Mouse (Mus musculus): ENCODE data around the gene Wdr81. TPM values are rescaled to one million over a fixed set of nuclear protein-coding genes. Genes with fewer than 3 reads are reported as not detected.
"Not testable (repeated sequence)": the region's sequence is repeated elsewhere in the genome, so short reads cannot be mapped to it uniquely, and the experiment has no call there.

The Wdr81 gene
- polyA plus RNA-seq, 1 experiment: 52.1 TPM

DNA sequence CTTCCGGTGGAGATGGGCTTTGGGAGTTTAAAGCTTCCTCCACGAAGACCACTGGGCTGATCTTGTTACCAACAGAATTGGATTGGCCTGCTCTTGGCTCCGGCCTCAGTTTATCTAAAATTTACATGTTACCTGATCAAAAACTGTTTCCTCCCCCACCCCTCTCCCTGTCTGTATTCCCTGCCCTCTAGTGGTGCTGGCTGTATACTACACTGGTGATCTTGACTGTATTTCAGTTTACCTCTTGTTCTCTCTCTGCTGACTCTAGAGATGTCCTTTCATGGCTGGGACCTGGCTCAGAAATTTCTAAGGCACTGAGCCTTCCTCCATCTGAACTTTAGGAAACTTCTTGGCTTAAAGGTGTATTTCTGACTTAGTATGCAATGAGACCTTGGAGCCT is 3.7 kb upstream of the Wdr81 start:
- Histone ChIP-seq H3K27me3 (ENCODE audit: control insufficient read depth, insufficient read depth, low read length) (no peaks in the 10 kb centered on the region), H3K27ac (ENCODE audit: control insufficient read depth, insufficient read depth, low read length) (peak overlapping the region; percentile 86), H3K4me1 (replicated peaks; ENCODE audit: control insufficient read depth, insufficient read depth, low read length) (peaks cover 68% of the 10 kb centered on the region)

GRCm38 (mm10) chr11:75456440-75456871 is 1.9 kb upstream of the Wdr81 start:
- TF ChIP-seq CTCF (IDR thresholded peaks at IDR 0.05; ENCODE audit: borderline replicate concordance, control insufficient read depth, extremely low read depth, insufficient read depth, low read length, poor library complexity): no peak
- DNase-seq: peak; percentile 31
- Histone ChIP-seq H3K36me3 (ENCODE audit: control insufficient read depth, insufficient read depth, low read length) (no peaks in the 10 kb centered on the region), H3K4me1 (replicated peaks; ENCODE audit: control insufficient read depth, insufficient read depth, low read length) (peaks cover 62% of the 10 kb centered on the region), H3K27ac (ENCODE audit: control insufficient read depth, insufficient read depth, low read length) (peak overlapping the region; percentile 93), H3K4me3 (ENCODE audit: control insufficient read depth, insufficient read depth, low read length) (no peak overlapping the region), H3K27me3 (ENCODE audit: control insufficient read depth, insufficient read depth, low read length) (no peaks in the 10 kb centered on the region)
- WGBS: 26% methylated on average over 7 of the region's 7 CpGs

More for the DNA sequence above, 3.7 kb upstream of the Wdr81 start:
- peak; percentile 66 for DNase-seq
- TF ChIP-seq POLR2A (IDR thresholded peaks at IDR 0.05; ENCODE audit: control insufficient read depth, extremely low read depth, insufficient read depth, low read length, poor library complexity) (no peak), CTCF (IDR thresholded peaks at IDR 0.05; ENCODE audit: borderline replicate concordance, control insufficient read depth, extremely low read depth, insufficient read depth, low read length, poor library complexity) (no peak)
- H3K4me3 ChIP-seq (ENCODE audit: control insufficient read depth, insufficient read depth, low read length): no peak overlapping the region
- no peaks in the 10 kb centered on the region for H3K36me3 ChIP-seq (ENCODE audit: control insufficient read depth, insufficient read depth, low read length)
- WGBS: 42% methylated on average over 3 of the region's 3 CpGs

GRCm38 (mm10) chr11:75455971-75456370 is 1.5 kb upstream of the Wdr81 start:
- Histone ChIP-seq H3K4me1 (replicated peaks; ENCODE audit: control insufficient read depth, insufficient read depth, low read length) (peaks cover 62% of the 10 kb centered on the region), H3K27ac (ENCODE audit: control insufficient read depth, insufficient read depth, low read length) (peak overlapping the region; percentile 94)
- DNase-seq; H3K27me3 ChIP-seq (ENCODE audit: control insufficient read depth, insufficient read depth, low read length); H3K4me3 ChIP-seq (ENCODE audit: control insufficient read depth, insufficient read depth, low read length); H3K36me3 ChIP-seq (ENCODE audit: control insufficient read depth, insufficient read depth, low read length): not testable (repeated sequence)
- WGBS: 54% methylated on average over 2 of the region's 2 CpGs

- H3K4me3 ChIP-seq (ENCODE audit: control insufficient read depth, insufficient read depth, low read length): peak overlapping the region; percentile 72
- peaks cover 65% of the 10 kb centered on the region for H3K4me1 ChIP-seq (replicated peaks; ENCODE audit: control insufficient read depth, insufficient read depth, low read length)
- TF ChIP-seq POLR2A (IDR thresholded peaks at IDR 0.05; ENCODE audit: control insufficient read depth, extremely low read depth, insufficient read depth, low read length, poor library complexity): no peak
- no peak for TF ChIP-seq CTCF (IDR thresholded peaks at IDR 0.05; ENCODE audit: borderline replicate concordance, control insufficient read depth, extremely low read depth, insufficient read depth, low read length, poor library complexity)
- 10% methylated on average over 10 of the region's 10 CpGs for WGBS
- no peaks in the 10 kb centered on the region for H3K36me3 ChIP-seq (ENCODE audit: control insufficient read depth, insufficient read depth, low read length)
- H3K27me3 ChIP-seq (ENCODE audit: control insufficient read depth, insufficient read depth, low read length): no peaks in the 10 kb centered on the region
- peak; percentile 24 for DNase-seq
- peak overlapping the region; percentile 94 for H3K27ac ChIP-seq (ENCODE audit: control insufficient read depth, insufficient read depth, low read length)
These were observed 672 bp upstream of the Wdr81 start for GRCm38 (mm10) chr11:75455041-75455736.

DNA sequence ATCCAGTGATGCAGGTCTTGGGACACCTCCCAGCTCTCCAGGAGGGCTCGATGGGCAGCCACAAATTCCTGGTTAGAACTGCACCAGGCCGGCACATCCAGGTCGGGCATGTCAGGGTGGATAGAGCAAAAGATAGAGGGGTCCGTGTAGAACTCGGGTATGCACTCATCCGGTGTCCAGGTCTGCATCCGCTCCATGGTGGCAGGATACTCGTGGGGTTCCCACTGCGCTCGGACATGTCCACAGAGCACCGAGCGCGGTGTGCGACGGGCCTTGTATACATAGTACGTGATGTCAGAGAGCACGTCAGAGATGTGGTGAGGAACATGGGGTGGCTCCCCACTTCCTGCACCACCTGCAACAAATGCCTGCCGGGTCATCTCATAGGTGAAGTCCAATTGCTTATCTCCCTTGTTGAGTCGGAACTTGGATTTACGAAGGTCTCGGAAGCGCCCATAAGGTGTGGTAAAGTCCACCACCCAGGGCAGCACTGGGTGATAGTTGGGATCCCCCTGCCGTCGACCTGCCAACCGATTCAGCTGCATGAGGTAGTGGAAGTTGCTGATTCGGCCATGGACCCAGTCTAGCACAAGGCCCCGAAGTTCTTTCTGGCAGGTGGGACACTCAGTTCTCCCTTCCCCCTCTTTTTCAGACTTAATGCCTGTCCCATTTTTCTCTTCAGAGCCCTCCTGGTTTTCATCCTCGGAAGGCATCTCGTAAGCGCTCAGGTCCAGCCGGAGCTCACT is 1.5 kb downstream of the Wdr81 start:
- DNase-seq: no peak
- 95% methylated on average over 31 of the region's 31 CpGs for WGBS
- TF ChIP-seq CTCF (IDR thresholded peaks at IDR 0.05; ENCODE audit: borderline replicate concordance, control insufficient read depth, extremely low read depth, insufficient read depth, low read length, poor library complexity) (no peak), POLR2A (IDR thresholded peaks at IDR 0.05; ENCODE audit: control insufficient read depth, extremely low read depth, insufficient read depth, low read length, poor library complexity) (no peak)
- peaks cover 47% of the 10 kb centered on the region for H3K4me1 ChIP-seq (replicated peaks; ENCODE audit: control insufficient read depth, insufficient read depth, low read length)
- H3K4me3 ChIP-seq (ENCODE audit: control insufficient read depth, insufficient read depth, low read length): no peak overlapping the region
- H3K27me3 ChIP-seq (ENCODE audit: control insufficient read depth, insufficient read depth, low read length): no peaks in the 10 kb centered on the region
- H3K27ac ChIP-seq (ENCODE audit: control insufficient read depth, insufficient read depth, low read length): no peak overlapping the region
- peaks cover 10% of the 10 kb centered on the region for H3K36me3 ChIP-seq (ENCODE audit: control insufficient read depth, insufficient read depth, low read length)

DNA sequence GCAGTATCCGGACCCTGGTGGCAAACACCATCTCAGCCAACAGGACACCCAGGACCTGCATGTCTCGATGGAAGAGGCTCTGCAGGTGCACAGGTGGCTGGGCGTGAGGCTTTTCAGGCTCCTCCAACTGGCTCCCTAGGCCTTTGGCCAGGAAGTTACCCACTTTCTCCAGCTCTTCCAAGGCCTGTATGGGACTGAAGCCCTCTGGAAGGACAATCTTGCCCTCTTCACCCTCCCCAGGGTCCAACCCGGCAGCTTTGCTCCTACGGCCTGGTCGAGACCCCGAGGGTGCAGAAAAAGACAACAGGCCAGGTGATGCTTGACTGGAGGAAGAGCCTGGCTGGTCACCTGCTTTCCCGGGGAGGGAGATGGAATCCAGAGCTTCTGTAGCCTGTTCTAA is 2.4 kb downstream of the Wdr81 start:
- H3K27me3 ChIP-seq (ENCODE audit: control insufficient read depth, insufficient read depth, low read length): no peaks in the 10 kb centered on the region
- H3K4me1 ChIP-seq (replicated peaks; ENCODE audit: control insufficient read depth, insufficient read depth, low read length): peaks cover 41% of the 10 kb centered on the region
- no peak for TF ChIP-seq CTCF (IDR thresholded peaks at IDR 0.05; ENCODE audit: borderline replicate concordance, control insufficient read depth, extremely low read depth, insufficient read depth, low read length, poor library complexity)
- no peak for TF ChIP-seq POLR2A (IDR thresholded peaks at IDR 0.05; ENCODE audit: control insufficient read depth, extremely low read depth, insufficient read depth, low read length, poor library complexity)
- no peak overlapping the region for H3K27ac ChIP-seq (ENCODE audit: control insufficient read depth, insufficient read depth, low read length)
- H3K36me3 ChIP-seq (ENCODE audit: control insufficient read depth, insufficient read depth, low read length): peaks cover 18% of the 10 kb centered on the region
- H3K4me3 ChIP-seq (ENCODE audit: control insufficient read depth, insufficient read depth, low read length): no peak overlapping the region
- 98% methylated on average over 8 of the region's 8 CpGs for WGBS
- DNase-seq: no peak

Data from thymus, adult 2 months (tissue).